Mouse (Mus musculus): ENCODE results near the gene Ccdc182. TPM values are rescaled to one million over a fixed set of nuclear protein-coding genes. Genes with fewer than 3 reads are reported as not detected.

Gene Ccdc182
- total and polyA plus RNA-seq, 2 experiments: not detected

DNA sequence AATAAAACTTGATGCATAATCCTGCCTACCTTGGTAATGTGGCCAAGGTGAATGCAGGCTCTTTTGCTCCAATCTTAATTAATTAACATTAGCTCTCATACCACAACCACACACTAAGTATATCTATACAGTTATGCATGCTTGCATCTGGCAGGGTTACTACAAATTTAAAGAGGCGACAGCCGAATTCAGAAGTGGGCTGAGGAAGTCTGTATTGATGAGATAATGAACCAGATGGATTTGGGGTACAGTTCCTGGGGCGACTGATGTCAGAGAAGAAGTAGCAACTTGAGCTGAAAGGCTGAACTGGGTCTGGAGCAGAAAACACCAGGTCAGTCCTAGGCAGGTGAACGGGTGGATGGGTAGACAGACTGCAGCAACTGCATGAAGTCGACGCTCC lies 11.9 kb downstream of the Ccdc182 start:
- TF ChIP-seq CTCF (IDR thresholded peaks at IDR 0.05; ENCODE audit: low read depth, low read length) (no peak), POLR2A (IDR thresholded peaks at IDR 0.05; ENCODE audit: extremely low read depth, insufficient read depth, low read length) (no peak)
- Histone ChIP-seq H3K27ac (replicated peaks; ENCODE audit: insufficient read depth, low read depth, low read length) (no peak overlapping the region), H3K9ac (ENCODE audit: low read depth, low read length) (no peak overlapping the region), H3K4me3 (ENCODE audit: insufficient read depth, low read depth, low read length) (no peak overlapping the region), H3K79me2 (ENCODE audit: control insufficient read depth, insufficient read depth, low read length) (no peaks in the 10 kb centered on the region), H3K36me3 (ENCODE audit: control insufficient read depth, insufficient read depth, low read length) (no peaks in the 10 kb centered on the region), H3K4me1 (ENCODE audit: control insufficient read depth, insufficient read depth, low read length) (no peaks in the 10 kb centered on the region), H3K27me3 (ENCODE audit: control insufficient read depth, insufficient read depth, low read length) (no peaks in the 10 kb centered on the region)
- DNase-seq (ENCODE audit: extremely low read depth, low read depth, low spot score): no peak
- 90% methylated on average over 6 of the region's 6 CpGs for WGBS

DNA sequence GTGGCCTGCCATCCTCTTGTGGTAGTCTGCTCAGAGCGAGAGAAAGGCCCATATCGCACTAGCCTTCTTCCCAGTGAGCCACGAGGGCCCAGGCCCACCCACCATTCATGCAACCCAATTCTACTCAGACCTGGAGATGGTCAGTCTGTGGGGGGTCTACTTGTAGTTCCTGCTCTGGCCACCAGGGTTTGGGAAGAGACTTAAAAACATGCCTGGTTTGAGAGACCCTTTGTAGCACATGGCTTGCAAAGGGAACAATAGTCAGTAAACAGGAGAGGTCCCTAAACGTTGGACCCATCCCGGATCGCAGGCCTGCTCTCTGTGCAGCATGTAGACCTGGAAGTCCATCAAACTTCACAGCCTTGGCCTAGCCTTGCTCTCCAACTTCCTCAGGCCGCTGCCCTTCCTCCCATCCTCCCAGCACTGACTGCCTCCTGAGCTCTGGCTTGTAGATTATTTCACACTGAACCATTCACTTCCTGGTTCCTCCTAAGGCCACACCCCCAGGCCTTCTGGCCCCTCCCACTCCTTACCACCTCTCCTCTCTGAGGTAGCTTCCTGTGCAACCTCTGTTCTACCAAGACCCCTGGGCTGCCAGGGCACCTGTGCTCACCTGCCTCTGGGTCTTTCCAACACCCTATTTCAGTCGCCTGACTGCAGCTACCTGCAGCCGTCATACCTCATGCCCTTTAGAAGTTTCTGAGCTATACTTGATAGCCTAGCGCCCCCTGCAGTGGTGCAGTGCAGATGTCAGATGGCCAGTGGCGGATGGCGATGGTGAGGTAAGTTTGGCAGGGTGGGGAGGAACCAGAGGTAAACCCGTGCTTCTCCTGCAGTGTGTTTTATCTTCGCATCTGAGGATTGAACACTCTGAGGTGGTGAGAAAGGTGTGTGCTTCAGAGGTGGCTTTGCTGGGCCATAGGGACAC lies 14.0 kb downstream of the Ccdc182 start:
- H3K27me3 ChIP-seq (ENCODE audit: control insufficient read depth, insufficient read depth, low read length): no peaks in the 10 kb centered on the region
- H3K36me3 ChIP-seq (ENCODE audit: control insufficient read depth, insufficient read depth, low read length): no peaks in the 10 kb centered on the region
- no peak overlapping the region for H3K27ac ChIP-seq (replicated peaks; ENCODE audit: insufficient read depth, low read depth, low read length)
- no peaks in the 10 kb centered on the region for H3K4me1 ChIP-seq (ENCODE audit: control insufficient read depth, insufficient read depth, low read length)
- no peak overlapping the region for H3K4me3 ChIP-seq (ENCODE audit: insufficient read depth, low read depth, low read length)
- DNase-seq (ENCODE audit: extremely low read depth, low read depth, low spot score): no peak
- WGBS: 84% methylated on average over 14 of the region's 14 CpGs
- no peak overlapping the region for H3K9ac ChIP-seq (ENCODE audit: low read depth, low read length)
- no peaks in the 10 kb centered on the region for H3K79me2 ChIP-seq (ENCODE audit: control insufficient read depth, insufficient read depth, low read length)
- no peak for TF ChIP-seq POLR2A (IDR thresholded peaks at IDR 0.05; ENCODE audit: extremely low read depth, insufficient read depth, low read length)
- TF ChIP-seq CTCF (IDR thresholded peaks at IDR 0.05; ENCODE audit: low read depth, low read length): no peak

DNA sequence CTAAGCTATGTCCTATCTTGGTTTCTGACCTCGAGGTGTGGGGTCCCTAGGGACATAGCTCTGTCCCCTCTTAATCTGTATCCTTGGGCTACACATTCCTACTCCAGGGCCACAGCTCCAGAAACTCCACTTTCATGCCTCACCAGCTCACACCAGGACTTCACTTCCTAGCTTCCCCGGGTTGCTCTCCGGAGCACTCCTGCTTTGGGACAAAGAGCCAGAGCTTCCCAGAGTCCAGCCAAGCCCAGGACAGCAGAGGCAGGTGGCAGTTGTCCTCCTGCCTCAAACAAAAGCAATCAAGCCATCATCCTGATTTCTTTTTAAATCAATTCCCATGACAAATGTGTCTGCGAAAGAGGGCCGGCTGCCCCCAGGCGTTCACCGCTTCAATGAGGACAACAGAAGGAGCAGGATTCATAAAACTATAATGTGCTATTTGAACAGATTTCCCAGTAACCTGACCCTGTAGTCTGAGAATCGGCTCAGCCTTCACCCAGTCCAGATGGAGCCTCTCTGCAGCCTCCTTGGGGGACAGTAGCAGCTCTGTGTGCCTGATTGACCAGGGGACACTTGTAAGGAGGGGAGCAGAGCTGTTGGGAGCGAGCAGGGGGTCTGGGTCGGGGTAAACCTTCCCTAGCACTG lies 15.3 kb downstream of the Ccdc182 start:
- no peaks in the 10 kb centered on the region for H3K79me2 ChIP-seq (ENCODE audit: control insufficient read depth, insufficient read depth, low read length)
- no peaks in the 10 kb centered on the region; the same call in 1 of the 2 replicates for H3K4me1 ChIP-seq (ENCODE audit: control insufficient read depth, insufficient read depth, low read length)
- WGBS: 86% methylated on average over 10 of the region's 10 CpGs
- DNase-seq (ENCODE audit: extremely low read depth, low read depth, low spot score): no peak
- TF ChIP-seq POLR2A (IDR thresholded peaks at IDR 0.05; ENCODE audit: extremely low read depth, insufficient read depth, low read length) (no peak), CTCF (IDR thresholded peaks at IDR 0.05; ENCODE audit: low read depth, low read length) (no peak)
- no peaks in the 10 kb centered on the region for H3K36me3 ChIP-seq (ENCODE audit: control insufficient read depth, insufficient read depth, low read length)
- no peak overlapping the region for H3K4me3 ChIP-seq (ENCODE audit: insufficient read depth, low read depth, low read length)
- H3K27ac ChIP-seq (replicated peaks; ENCODE audit: insufficient read depth, low read depth, low read length): no peak overlapping the region
- no peaks in the 10 kb centered on the region for H3K27me3 ChIP-seq (ENCODE audit: control insufficient read depth, insufficient read depth, low read length)
- H3K9ac ChIP-seq (ENCODE audit: low read depth, low read length): no peak overlapping the region

DNA sequence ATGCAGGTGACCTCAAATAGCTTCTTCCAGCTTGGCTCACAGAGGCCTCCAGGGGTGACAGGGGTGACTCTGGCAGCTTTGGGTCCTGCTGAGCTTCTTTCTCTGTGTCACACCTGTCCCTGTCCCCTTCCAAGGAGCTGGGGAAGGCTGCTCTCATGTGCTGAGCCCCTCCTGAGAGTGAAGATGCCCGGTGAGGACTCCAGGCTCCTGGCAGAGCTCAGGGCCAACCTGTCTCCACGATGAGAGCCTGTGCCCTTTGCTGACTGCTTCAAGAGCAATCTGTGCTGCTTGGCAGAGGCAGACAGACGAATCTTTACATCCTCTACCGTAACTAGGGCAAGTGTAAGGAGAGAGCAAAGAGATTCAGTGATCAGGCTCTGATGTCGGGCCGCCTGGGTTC lies 16.9 kb downstream of the Ccdc182 start:
- 72% methylated on average over 6 of the region's 6 CpGs for WGBS

DNA sequence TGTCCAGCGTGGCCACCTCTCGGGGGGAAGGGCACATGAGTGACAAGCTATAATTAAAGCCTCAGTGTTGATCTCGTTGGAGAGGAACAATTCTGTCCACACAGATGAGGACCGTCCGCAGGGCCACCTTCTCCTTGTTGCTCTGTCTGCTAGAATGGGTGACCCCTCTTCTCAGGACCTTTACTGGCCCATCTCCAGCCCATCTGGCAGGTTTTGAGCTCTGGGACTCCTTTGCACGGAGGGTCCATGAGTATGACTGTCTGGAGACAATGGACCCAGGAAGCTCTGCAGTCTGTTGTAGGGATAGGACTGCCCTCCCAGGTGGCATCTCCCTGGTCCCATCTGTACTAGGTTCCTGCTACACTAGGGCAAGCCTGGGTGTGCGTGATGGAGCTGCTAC lies 17.7 kb downstream of the Ccdc182 start:
- no peak overlapping the region for H3K4me3 ChIP-seq (ENCODE audit: insufficient read depth, low read depth, low read length)
- H3K36me3 ChIP-seq (ENCODE audit: control insufficient read depth, insufficient read depth, low read length): no peaks in the 10 kb centered on the region
- H3K27ac ChIP-seq (replicated peaks; ENCODE audit: insufficient read depth, low read depth, low read length): no peak overlapping the region
- H3K9ac ChIP-seq (ENCODE audit: low read depth, low read length): no peak overlapping the region
- H3K4me1 ChIP-seq (ENCODE audit: control insufficient read depth, insufficient read depth, low read length): no peaks in the 10 kb centered on the region; the same call in 1 of the 2 replicates
- 80% methylated on average over 7 of the region's 7 CpGs for WGBS
- no peak for TF ChIP-seq POLR2A (IDR thresholded peaks at IDR 0.05; ENCODE audit: extremely low read depth, insufficient read depth, low read length)
- TF ChIP-seq CTCF (IDR thresholded peaks at IDR 0.05; ENCODE audit: low read depth, low read length): no peak
- DNase-seq (ENCODE audit: extremely low read depth, low read depth, low spot score): no peak
- no peaks in the 10 kb centered on the region for H3K79me2 ChIP-seq (ENCODE audit: control insufficient read depth, insufficient read depth, low read length)
- H3K27me3 ChIP-seq (ENCODE audit: control insufficient read depth, insufficient read depth, low read length): no peaks in the 10 kb centered on the region

More for the DNA sequence above, 16.9 kb downstream of the Ccdc182 start:
- TF ChIP-seq POLR2A (IDR thresholded peaks at IDR 0.05; ENCODE audit: extremely low read depth, insufficient read depth, low read length) (no peak), CTCF (IDR thresholded peaks at IDR 0.05; ENCODE audit: low read depth, low read length) (no peak)
- Histone ChIP-seq H3K9ac (ENCODE audit: low read depth, low read length) (no peak overlapping the region), H3K27me3 (ENCODE audit: control insufficient read depth, insufficient read depth, low read length) (no peaks in the 10 kb centered on the region), H3K36me3 (ENCODE audit: control insufficient read depth, insufficient read depth, low read length) (no peaks in the 10 kb centered on the region), H3K27ac (replicated peaks; ENCODE audit: insufficient read depth, low read depth, low read length) (no peak overlapping the region), H3K4me1 (ENCODE audit: control insufficient read depth, insufficient read depth, low read length) (no peaks in the 10 kb centered on the region; the same call in 1 of the 2 replicates), H3K79me2 (ENCODE audit: control insufficient read depth, insufficient read depth, low read length) (no peaks in the 10 kb centered on the region), H3K4me3 (ENCODE audit: insufficient read depth, low read depth, low read length) (no peak overlapping the region)
- DNase-seq (ENCODE audit: extremely low read depth, low read depth, low spot score): no peak

All from liver, adult 2 months (tissue).